Mouse (Mus musculus) testis, adult 2 months (tissue): ENCODE data around the gene Bcl2.

Source experiments
- CTCF ChIP-seq: fragments of 200-500 bp; IDR thresholded peaks from 2 replicates; pipeline ENCODE4 v1.5.1; 2012; ENCODE audit warnings: low read depth, mild to moderate bottlenecking, inconsistent platforms, low read length, moderate library complexity; ENCODE audit not compliant: control insufficient read depth, insufficient read depth, insufficient replicate concordance
- POLR2A ChIP-seq: fragments of 200-500 bp; IDR thresholded peaks from 2 replicates; pipeline ENCODE4 v1.6.1; 2012; ENCODE audit warnings: low read depth, mild to moderate bottlenecking, inconsistent platforms, low read length, moderate library complexity; ENCODE audit not compliant: control insufficient read depth

DNA sequence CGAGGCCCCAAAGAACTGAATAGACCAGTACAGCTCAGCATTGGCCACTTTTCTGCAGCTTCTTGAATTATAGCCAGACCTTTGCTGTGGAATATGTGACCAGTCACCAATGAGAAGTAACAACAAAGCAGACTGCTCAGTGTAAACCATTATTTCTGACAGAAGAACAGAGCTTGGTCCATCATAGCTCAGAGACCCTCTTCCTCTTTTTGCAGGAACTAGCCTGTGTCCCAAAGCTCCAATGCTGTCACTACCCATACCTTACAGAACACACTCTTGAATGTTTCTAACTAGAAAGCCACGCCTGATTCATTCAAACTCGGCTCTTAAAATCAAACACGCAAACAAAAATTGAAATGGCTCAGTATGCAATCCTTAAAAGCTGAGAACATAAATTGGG lies 69.5 kb downstream of the Bcl2 start:
- TF ChIP-seq CTCF (no peak), POLR2A (no peak)
